Mouse (Mus musculus) adrenal gland (tissue): ENCODE results near the gene Fancm.
"Not testable (repeated sequence)": the region's sequence is repeated elsewhere in the genome, so short reads cannot be mapped to it uniquely, and the experiment has no call there.

Experiments
- intact Hi-C: fragments of 180-260 bp; cut with DNase I; formaldehyde crosslinking; loops from one replicate; pipeline ENCODE4 v1.15.1; 2025

Fancm gene

DNA sequence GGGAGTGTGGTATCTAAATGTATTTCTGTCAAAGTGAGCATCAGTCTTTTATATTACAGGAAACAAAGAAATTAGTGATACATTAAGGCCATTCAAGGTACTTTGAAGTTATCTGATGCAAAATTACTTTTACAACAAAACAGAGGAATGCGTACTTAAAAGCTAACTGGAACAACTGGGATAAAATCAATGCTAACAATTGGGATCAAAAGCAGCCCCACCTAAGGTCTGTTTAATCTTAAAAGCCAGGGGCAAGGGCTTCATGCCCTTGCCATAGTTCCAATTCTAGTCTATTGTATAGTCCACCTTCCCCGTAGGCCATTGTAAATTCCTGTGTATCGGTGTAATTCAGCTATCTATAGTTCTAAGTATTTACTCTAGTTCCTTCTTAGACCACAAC lies 39.6 kb downstream of the Fancm start:
- intact Hi-C loops = not testable (repeated sequence)

DNA sequence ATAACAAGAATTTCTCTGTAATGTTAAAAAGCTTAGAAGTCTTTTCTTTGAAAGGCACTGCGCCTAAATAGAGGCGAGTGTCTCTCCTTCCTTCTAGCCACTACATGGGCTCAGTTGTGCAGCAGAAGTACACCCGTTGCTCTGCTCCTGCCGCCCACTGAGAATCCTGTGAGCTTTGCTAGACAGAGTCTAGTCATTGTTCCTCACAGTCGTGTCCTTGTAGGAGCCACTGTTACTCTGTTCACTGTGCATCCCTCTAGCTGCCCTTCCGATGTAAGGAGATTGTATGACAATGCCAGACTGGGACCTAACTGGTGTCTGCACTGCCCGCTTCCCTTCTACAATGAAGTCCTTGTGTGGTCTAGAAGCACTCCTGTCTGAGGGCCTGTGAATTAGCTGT lies 43.6 kb downstream of the Fancm start:
- intact Hi-C loops = no loop called here

DNA sequence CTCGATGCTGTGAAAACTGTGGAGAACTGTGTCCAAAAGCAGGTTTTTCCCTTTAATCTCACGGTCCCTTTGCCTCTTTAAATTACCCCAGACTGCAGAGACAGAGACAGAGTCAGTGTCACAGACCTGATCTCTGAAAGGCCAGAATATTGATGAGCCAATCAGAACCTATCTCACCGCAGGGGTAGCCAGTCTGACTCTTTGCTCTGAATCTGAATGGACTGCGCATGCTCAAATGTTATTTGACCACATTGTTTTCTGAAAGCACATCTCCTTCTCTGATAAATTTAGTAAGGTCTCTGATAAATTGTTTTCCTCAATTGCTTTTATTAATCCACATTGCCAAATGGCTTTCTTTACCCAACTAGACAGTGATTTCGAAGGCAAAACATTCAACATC lies 44.0 kb downstream of the Fancm start:
- intact Hi-C loops = no loop called here

DNA sequence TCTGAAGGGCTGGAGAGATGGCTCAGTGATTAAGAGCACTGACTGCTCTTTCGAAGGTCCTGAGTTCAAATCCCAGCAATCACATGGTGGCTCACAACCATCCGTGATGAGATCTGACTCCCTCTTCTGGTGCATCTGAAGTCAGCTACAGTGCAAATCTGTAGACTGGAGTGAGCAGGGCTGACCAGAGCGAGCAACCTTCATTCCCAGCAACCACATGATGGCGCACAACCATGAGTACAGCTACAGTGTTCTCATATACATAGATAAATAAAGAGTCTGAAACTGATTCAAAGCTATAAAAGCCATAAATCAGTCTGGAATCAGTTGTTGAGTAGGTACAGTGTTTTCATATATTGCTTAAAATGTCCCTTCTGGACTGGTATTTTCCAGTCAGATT lies 60.7 kb downstream of the Fancm start:
- intact Hi-C loops = not testable (repeated sequence)

DNA sequence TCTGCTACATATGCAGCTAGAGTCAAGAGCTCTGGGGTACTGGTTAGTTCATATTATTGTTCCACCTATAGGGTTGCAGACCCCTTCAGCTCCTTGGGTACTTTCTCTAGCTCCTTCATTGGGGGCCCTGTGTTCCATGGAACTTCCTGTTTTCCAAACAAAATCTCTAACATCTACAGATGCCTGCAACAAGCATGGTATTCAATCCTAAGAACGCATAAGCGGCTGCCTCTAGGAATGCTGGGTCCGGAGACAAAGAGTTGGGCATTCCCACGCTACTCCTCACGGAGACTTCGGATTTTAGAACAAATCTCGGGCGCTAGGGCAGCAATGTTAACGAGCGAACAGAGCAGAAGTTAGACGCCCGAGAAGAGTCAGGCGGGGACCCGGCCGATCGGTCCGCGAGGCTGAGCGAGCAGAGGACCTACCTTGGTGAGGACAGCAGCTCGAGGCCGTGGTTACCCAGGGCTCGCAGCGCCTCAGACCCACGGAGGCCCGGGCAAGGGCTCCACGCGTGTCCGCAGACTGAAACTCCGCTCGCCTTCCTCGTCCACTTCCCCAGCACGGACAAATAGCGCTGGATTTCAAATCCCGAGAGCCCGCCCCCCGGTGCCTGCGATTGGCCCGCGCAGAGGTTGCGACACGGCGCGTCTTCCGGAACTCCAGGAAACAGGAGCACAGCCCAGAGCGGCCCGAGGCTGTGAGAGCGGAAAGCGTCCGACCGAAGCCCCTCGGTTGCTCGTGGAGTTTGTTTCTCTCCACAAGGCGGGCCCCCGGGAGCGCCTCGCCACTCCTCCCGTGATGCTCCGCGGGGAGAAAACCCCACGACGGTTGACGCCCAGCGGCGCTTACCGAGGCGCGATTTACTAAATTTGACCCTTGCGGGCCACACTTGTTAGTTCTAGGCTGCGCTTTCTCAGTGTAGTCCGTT lies 96.9 kb downstream of the Fancm start, which contains the start of gene Mis18bp1:
Gene Mis18bp1, minus strand, starts transcription at position 584 of the 931 bp plus-strand sequence.
- intact Hi-C loops = no loop called here

DNA sequence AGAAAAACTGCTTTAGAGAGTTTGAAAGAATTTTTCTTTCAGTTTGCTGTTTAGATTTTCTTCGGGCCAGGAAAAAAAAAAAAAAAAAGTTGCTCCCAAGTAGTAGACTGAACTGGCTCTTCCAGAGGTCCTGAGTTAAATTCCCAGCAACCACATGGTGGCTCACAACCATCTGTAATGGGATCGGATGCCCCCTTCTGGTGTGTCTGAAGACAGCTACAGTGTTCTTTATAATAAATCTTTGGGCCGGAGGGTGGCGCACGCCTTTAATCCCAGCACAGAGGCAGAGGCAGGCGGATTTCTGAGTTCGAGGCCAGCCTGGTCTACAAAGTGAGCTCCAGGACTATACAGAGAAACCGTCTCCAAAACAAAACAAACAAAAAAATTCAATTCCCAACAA lies 97.6 kb downstream of the Fancm start:
- intact Hi-C loops = not testable (repeated sequence)

DNA sequence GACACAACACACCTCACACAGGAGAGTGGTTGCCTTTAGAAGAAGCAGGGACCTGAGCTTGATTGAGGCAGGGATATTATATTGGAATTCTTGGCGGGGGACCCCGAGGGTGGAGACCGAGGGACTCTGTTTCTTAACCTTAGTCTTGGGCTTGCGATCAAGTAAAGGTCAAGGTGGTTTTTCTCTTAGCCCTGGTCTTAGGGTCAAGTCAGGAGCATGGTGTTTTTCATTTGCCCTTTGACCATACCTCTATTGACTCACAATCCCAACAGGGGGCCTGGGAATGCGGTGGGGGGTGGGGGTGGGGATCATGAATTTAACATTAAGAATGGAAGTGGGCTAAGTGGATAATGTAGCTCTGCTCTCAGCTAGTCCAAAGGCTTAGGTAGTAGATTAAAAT lies 98.3 kb downstream of the Fancm start:
- intact Hi-C loops = no loop called here
